ENCODE assay signal across 30 mouse cellular contexts in genomic region chr13:110010876-110011275, GRCm38 (mm10).
DNase-seq lines count a peak whose midpoint lies in the region; ATAC-seq lines count a peak whose summit lies in the region.
"Had no signal": no experiment of that assay in that cellular context is flagged by ENCODE, and none has a peak within 500 bp of the region (broad histone marks: within the 10 kb centered on the region; RNA-seq: fewer than 3 reads in every experiment).

No protein-coding gene starts in this region.

- H3K36me3 ChIP-seq in liver, embryonic 11.5 days (ENCODE audit: control insufficient read depth, insufficient read depth, low read length): no peaks in the 10 kb centered on the region
- H3K36me3 ChIP-seq: hindbrain, embryonic 10.5 days; hindbrain, embryonic 15.5 days; liver, embryonic 15.5 days; midbrain, embryonic 12.5 days had no signal

- no peaks in the 10 kb centered on the region for H3K9me3 ChIP-seq in liver, embryonic 11.5 days (ENCODE audit: control insufficient read depth, low read length)
- H3K9me3 ChIP-seq: hindbrain, embryonic 10.5 days; hindbrain, embryonic 15.5 days; liver, embryonic 15.5 days; midbrain, embryonic 12.5 days had no signal

- H3K27me3 ChIP-seq in liver, embryonic 11.5 days (replicated peaks; ENCODE audit: control insufficient read depth, insufficient read depth, low read length): peaks cover 4% of the 10 kb centered on the region; the same call in 1 of the 2 replicates
- H3K27me3 ChIP-seq: hindbrain, embryonic 15.5 days; midbrain, embryonic 12.5 days had no signal

- no peaks in the 10 kb centered on the region for H3K4me1 ChIP-seq in liver, embryonic 11.5 days (replicated peaks; ENCODE audit: control insufficient read depth, insufficient read depth, low read length)
- H3K4me1 ChIP-seq: liver, embryonic 15.5 days had no signal

- no peak overlapping the region for H3K4me3 ChIP-seq in liver, embryonic 11.5 days (ENCODE audit: low read depth, low read length)
- H3K4me3 ChIP-seq: erythroblast, embryonic 14.5 days; hindbrain, embryonic 10.5 days; hindbrain, embryonic 15.5 days; liver, embryonic 15.5 days; midbrain, embryonic 12.5 days had no signal

- H3K4me2 ChIP-seq in liver, embryonic 11.5 days: no peak overlapping the region
- H3K4me2 ChIP-seq: hindbrain, embryonic 15.5 days; liver, embryonic 15.5 days; lung, embryonic 14.5 days; midbrain, embryonic 12.5 days had no signal

- peak; percentile 27 to 50 for DNase-seq in frontal cortex, adult 2 months (ENCODE audit: extremely low spot score in 1 of 2, low spot score in 1 of 2)
- no peak for DNase-seq in frontal cortex, postnatal 25 days (ENCODE audit: low spot score in 2 of 2)
- DNase-seq in left cerebral cortex, postnatal 25 days (ENCODE audit: low spot score in 2 of 2): peak; percentile 34 to 78
- DNase-seq in left cerebral cortex, postnatal 4 days: no peak
- peak; percentile 78 for DNase-seq in brain, adult 2 months (ENCODE audit: low read depth, low spot score)
- peak; percentile 13 to 33 for DNase-seq in left cerebral cortex, postnatal 36 days (ENCODE audit: low spot score in 2 of 2)
- no peak for DNase-seq in liver, embryonic 11.5 days (ENCODE audit: low spot score)
- DNase-seq in gastrocnemius, postnatal 36 days: no peak
- DNase-seq: adrenal gland, postnatal 25 days; cerebellum, adult 18-20 months; cerebellum, postnatal 10 days; gastrocnemius, postnatal 10 days; heart, postnatal 14 days; kidney, adult 11 months; kidney, postnatal 14 days; layer of hippocampus, postnatal 36 days; liver; lung, embryonic 14.5 days; lung, postnatal 14 days; retina, postnatal 1 day; spleen, adult 18-20 months; thymus, adult 18-20 months; thymus, postnatal 25 days had no signal

- intact Hi-C loops in left cerebral cortex, postnatal 25 days (cut with DNase I): no loop called here
- intact Hi-C loops in left cerebral cortex, postnatal 4 days (cut with DNase I): no loop called here
- intact Hi-C loops in left cerebral cortex, postnatal 36 days (cut with DNase I): no loop called here
- intact Hi-C loops in gastrocnemius, postnatal 36 days (cut with DNase I): loop anchor here (10.0 kb wide), 1 partner anchor 236 kb away; no protein-coding TSS in a partner anchor

- H3K27ac ChIP-seq in liver, embryonic 11.5 days (ENCODE audit: low read depth, low read length): no peak overlapping the region
- H3K27ac ChIP-seq: hindbrain, embryonic 10.5 days; hindbrain, embryonic 15.5 days; liver, embryonic 15.5 days; midbrain, embryonic 12.5 days had no signal

- no peak for ATAC-seq in liver, embryonic 11.5 days (replicated peaks; ENCODE audit: low FRiP score)
- ATAC-seq: CD4-positive, CD25-positive, alpha-beta regulatory T cell, adult 4 months; inflammation-experienced regulatory T-cells, adult 6 months had no signal

- WGBS in liver, embryonic 11.5 days: 82% methylated on average over 6 of the region's 6 CpGs

- H3K9ac ChIP-seq in liver, embryonic 11.5 days (ENCODE audit: low read depth, low read length): no peak overlapping the region
- H3K9ac ChIP-seq: hindbrain, embryonic 15.5 days; liver, embryonic 15.5 days; lung, embryonic 14.5 days; midbrain, embryonic 12.5 days had no signal

Comparison
In these comparisons a context has a peak if more than half of its experiments do, and no peak if none do; other contexts are left out.
1. DNase-seq: peak in frontal cortex, adult 2 months (2 of 2), left cerebral cortex, postnatal 25 days (2 of 2), brain, adult 2 months (single experiment) and left cerebral cortex, postnatal 36 days (2 of 2); none in frontal cortex, postnatal 25 days (0 of 2), left cerebral cortex, postnatal 4 days (single experiment), liver, embryonic 11.5 days (single experiment) and gastrocnemius, postnatal 36 days (0 of 2).